Mouse (Mus musculus): ENCODE results near the gene Olfr510. TPM values are rescaled to one million over a fixed set of nuclear protein-coding genes. Genes with fewer than 3 reads are reported as not detected.
"Not testable (repeated sequence)": the region's sequence is repeated elsewhere in the genome, so short reads cannot be mapped to it uniquely, and the experiment has no call there.

Olfr510 gene
- total RNA-seq (2012; rRNA removed) = not detected in 2 replicates
- not detected in 2 replicates for total RNA-seq (2014; rRNA removed)
- polyA plus RNA-seq (2012; ENCODE audit: insufficient read length, low read depth) = not detected in 2 replicates

GRCm38 (mm10) chr7:108666118-108666517, at the start of gene Olfr510:
Gene Olfr510, plus strand, starts transcription at chr7:108666418.
- Histone ChIP-seq H3K4me1 (ENCODE audit: control insufficient read depth in 1 of 2, insufficient read depth in 2 of 2) (no peaks in the 10 kb centered on the region), H3K4me3 (replicated peaks in 1 of 3; ENCODE audit: low read depth in 2 of 3, low read length in 2 of 3, poor library complexity in 1 of 3) (no peak within 1 kb of the TSS), H3K79me2 (replicated peaks; ENCODE audit: control insufficient read depth, extremely low read depth, insufficient read depth, poor library complexity, severe bottlenecking) (no peaks in the 10 kb centered on the region), H3K9ac (ENCODE audit: insufficient read depth, low read depth) (no peak within 1 kb of the TSS), H3K27ac (ENCODE audit: insufficient read depth, low read depth) (no peak within 1 kb of the TSS), H3K9me3 (replicated peaks; ENCODE audit: low read length) (no peaks in the 10 kb centered on the region), H3K36me3 (replicated peaks in 1 of 2; ENCODE audit: control insufficient read depth in 1 of 2, insufficient read depth in 1 of 2, low read length in 1 of 2) (no peaks in the 10 kb centered on the region), H3K4me2 (ENCODE audit: insufficient read depth, low read depth, poor library complexity, severe bottlenecking) (no peak within 1 kb of the TSS), H3K27me3 (replicated peaks) (no peaks in the 10 kb centered on the region)
- no peak for TF ChIP-seq POLR2AphosphoS2 (IDR thresholded peaks at IDR 0.05; ENCODE audit: low read depth, low read length)
- TF ChIP-seq RCOR1 (conservative IDR thresholded peaks at IDR 0.05; ENCODE audit: low read depth, low read length) = no peak
- TF ChIP-seq CTCF (conservative IDR thresholded peaks at IDR 0.05 in 1 of 2, IDR thresholded peaks at IDR 0.05 in 1 of 2; ENCODE audit: low read depth in 2 of 2, low read length in 2 of 2) = no peak
- no peak for TF ChIP-seq IRF4 (IDR thresholded peaks at IDR 0.05; ENCODE audit: low read depth, low read length)
- no peak for TF ChIP-seq MXI1 (IDR thresholded peaks at IDR 0.05; ENCODE audit: low read depth, low read length)
- no peak for TF ChIP-seq TBP (conservative IDR thresholded peaks at IDR 0.05; ENCODE audit: low read depth, low read length)
- TF ChIP-seq RAD21 (IDR thresholded peaks at IDR 0.05; ENCODE audit: low read depth, low read length) = no peak
- TF ChIP-seq NRF1 (IDR thresholded peaks at IDR 0.05; ENCODE audit: low read depth, low read length) = no peak
- no peak for TF ChIP-seq PAX5 (IDR thresholded peaks at IDR 0.05; ENCODE audit: low read length)
- no peak for TF ChIP-seq JUND (conservative IDR thresholded peaks at IDR 0.05; ENCODE audit: low read depth, low read length)
- dilution Hi-C loops (cut with MboI; ENCODE audit: extremely low pct_ligation_motif_present, extremely low pct_unique_long_range_greater_than_20kb, low sequenced_read_pairs) (no loop called here), in situ Hi-C loops (cut with MboI; ENCODE audit: low pct_ligation_motif_present, low pct_unique_long_range_greater_than_20kb, low sequenced_read_pairs) (no loop called here)
- DNase-seq (ENCODE audit: extremely low read depth) = no peak

DNA sequence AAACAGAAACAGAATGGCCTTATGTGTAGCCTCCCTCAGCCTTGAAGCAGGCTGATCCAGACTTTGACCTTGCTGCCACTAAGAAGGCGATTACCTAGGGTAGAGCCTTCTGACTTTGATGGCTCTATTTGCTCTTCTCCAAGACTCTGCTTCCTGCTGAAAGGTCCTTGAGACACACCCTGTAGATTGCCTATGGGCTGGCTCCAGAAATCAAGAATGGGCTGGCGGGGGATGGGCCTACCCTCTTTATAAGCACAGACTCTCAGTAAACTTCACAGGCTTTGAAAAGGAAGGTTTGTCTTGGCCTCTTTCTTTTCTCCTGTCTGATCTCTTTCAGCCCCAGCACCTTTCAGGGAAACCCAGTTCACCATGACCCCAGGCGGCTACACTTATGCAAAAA, 49.4 kb upstream of the Olfr510 start:
- H3K9me3 ChIP-seq (replicated peaks; ENCODE audit: low read length); H3K36me3 ChIP-seq (replicated peaks in 1 of 2; ENCODE audit: control insufficient read depth in 1 of 2, insufficient read depth in 1 of 2, low read length in 1 of 2); in situ Hi-C loops (cut with MboI; ENCODE audit: low pct_ligation_motif_present, low pct_unique_long_range_greater_than_20kb, low sequenced_read_pairs); H3K4me2 ChIP-seq (ENCODE audit: insufficient read depth, low read depth, poor library complexity, severe bottlenecking); H3K79me2 ChIP-seq (replicated peaks; ENCODE audit: control insufficient read depth, extremely low read depth, insufficient read depth, poor library complexity, severe bottlenecking); H3K4me3 ChIP-seq (replicated peaks in 1 of 3; ENCODE audit: low read depth in 2 of 3, low read length in 2 of 3, poor library complexity in 1 of 3); DNase-seq (ENCODE audit: extremely low read depth); H3K27me3 ChIP-seq (replicated peaks); H3K9ac ChIP-seq (ENCODE audit: insufficient read depth, low read depth); H3K4me1 ChIP-seq (ENCODE audit: control insufficient read depth in 1 of 2, insufficient read depth in 2 of 2); dilution Hi-C loops (cut with MboI; ENCODE audit: extremely low pct_ligation_motif_present, extremely low pct_unique_long_range_greater_than_20kb, low sequenced_read_pairs); H3K27ac ChIP-seq (ENCODE audit: insufficient read depth, low read depth): not testable (repeated sequence)

DNA sequence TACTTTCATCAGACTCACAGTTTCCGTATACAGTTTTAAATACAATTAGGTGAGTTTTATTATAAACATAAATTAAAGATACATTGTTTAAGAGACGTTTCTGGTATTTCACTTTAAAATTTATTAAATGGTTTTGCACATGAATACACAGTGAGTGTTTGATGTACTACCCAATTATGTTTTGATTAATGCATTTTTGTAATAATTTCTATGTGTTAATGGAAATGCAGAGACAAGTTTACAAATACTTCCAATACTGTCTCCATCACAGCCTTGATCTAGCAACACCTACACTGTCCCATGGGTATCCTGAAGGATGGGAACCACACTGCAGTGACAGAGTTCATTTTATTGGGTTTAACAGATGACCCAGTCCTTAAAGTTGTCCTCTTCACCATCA, 44.7 kb upstream of the Olfr510 start, which contains the start of gene Olfr507:
Gene Olfr507 (plus strand): TSS at position 301 of the 400 bp plus-strand sequence.
- no peak within 1 kb of the TSS for H3K4me3 ChIP-seq (replicated peaks in 1 of 3; ENCODE audit: low read depth in 2 of 3, low read length in 2 of 3, poor library complexity in 1 of 3)
- H3K9me3 ChIP-seq (replicated peaks; ENCODE audit: low read length) = peaks cover 7% of the 10 kb centered on the region
- in situ Hi-C loops (cut with MboI; ENCODE audit: low pct_ligation_motif_present, low pct_unique_long_range_greater_than_20kb, low sequenced_read_pairs) = no loop called here

More for the DNA sequence above, 44.7 kb upstream of the Olfr510 start, which contains the start of gene Olfr507:
- Histone ChIP-seq H3K4me2 (ENCODE audit: insufficient read depth, low read depth, poor library complexity, severe bottlenecking) (no peak within 1 kb of the TSS), H3K27ac (ENCODE audit: insufficient read depth, low read depth) (no peak within 1 kb of the TSS), H3K27me3 (replicated peaks) (no peaks in the 10 kb centered on the region), H3K9ac (ENCODE audit: insufficient read depth, low read depth) (no peak within 1 kb of the TSS), H3K79me2 (replicated peaks; ENCODE audit: control insufficient read depth, extremely low read depth, insufficient read depth, poor library complexity, severe bottlenecking) (no peaks in the 10 kb centered on the region), H3K4me1 (ENCODE audit: control insufficient read depth in 1 of 2, insufficient read depth in 2 of 2) (no peaks in the 10 kb centered on the region), H3K36me3 (replicated peaks in 1 of 2; ENCODE audit: control insufficient read depth in 1 of 2, insufficient read depth in 1 of 2, low read length in 1 of 2) (no peaks in the 10 kb centered on the region)
- TF ChIP-seq MAFK (IDR thresholded peaks at IDR 0.05; ENCODE audit: insufficient replicate concordance, low read length) (no peak), MYC (IDR thresholded peaks at IDR 0.05; ENCODE audit: low read depth, low read length) (no peak), POLR2AphosphoS2 (IDR thresholded peaks at IDR 0.05; ENCODE audit: low read depth, low read length) (no peak), RAD21 (IDR thresholded peaks at IDR 0.05; ENCODE audit: low read depth, low read length) (no peak), RCOR1 (conservative IDR thresholded peaks at IDR 0.05; ENCODE audit: low read depth, low read length) (no peak), NELFE (IDR thresholded peaks at IDR 0.05; ENCODE audit: low read depth, low read length) (no peak), EP300 (IDR thresholded peaks at IDR 0.05; ENCODE audit: low read length) (no peak), TCF12 (IDR thresholded peaks at IDR 0.05; ENCODE audit: low read depth, low read length) (no peak), SMC3 (IDR thresholded peaks at IDR 0.05; ENCODE audit: low read depth, low read length) (no peak), USF2 (conservative IDR thresholded peaks at IDR 0.05; ENCODE audit: low read depth, low read length) (no peak), USF1 (IDR thresholded peaks at IDR 0.05; ENCODE audit: low read depth, low read length) (no peak)
- dilution Hi-C loops (cut with MboI; ENCODE audit: extremely low pct_ligation_motif_present, extremely low pct_unique_long_range_greater_than_20kb, low sequenced_read_pairs) = no loop called here
- no peak for DNase-seq (ENCODE audit: extremely low read depth)
